8 mouse cellular contexts compared by ENCODE assay signal in the genomic region with DNA sequence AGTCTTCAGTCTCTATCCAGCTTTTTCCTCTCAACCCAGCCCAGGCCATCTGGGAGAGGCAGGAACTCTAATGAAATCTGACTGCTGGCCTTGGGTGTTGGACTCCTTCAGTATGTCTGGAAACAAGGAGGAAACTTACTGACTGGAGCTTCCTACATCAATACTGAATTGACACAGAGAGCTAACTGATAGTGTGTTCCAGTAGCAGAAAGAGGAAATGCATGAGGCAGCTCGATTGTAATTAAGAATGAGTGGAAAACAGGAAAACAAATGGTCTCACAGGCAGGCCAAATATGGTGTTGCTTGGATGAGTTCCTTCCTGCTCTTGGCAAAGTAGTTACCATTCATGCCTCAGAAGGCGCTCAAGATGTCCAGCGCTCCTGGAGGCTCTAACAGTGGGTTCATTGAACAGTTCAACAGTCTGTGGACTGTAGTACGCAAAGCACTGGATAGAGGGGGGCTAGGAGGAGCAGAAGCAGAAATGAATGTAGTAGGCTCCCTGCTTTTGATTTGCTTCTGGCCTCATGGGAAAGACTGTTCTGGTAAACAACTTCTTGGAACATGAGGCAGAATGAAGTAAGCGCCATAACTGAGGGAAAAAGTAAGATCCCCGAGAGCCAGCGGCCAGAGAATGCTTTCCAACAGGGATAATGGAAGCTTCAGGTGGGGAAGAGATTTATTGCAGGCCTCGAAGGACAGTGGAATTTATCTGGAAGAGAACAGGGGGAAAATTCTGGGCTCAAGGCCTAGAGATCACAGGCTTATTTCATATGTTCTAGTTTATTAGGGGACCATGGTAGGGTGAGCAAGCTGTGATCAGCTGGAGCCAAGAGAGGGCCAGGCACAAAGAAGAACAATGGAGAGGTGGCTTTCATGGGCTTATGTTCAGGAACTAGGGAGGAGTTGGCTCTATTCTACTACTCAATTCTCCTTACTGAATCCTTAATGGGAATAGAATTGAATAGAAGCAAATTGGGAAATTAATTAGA.
DNase-seq lines count a peak whose midpoint lies in the region; ATAC-seq lines count a peak whose summit lies in the region.

No protein-coding gene starts in this region.

- no peaks in the 10 kb centered on the region for H3K9me3 ChIP-seq in lung, embryonic 15.5 days
- no peaks in the 10 kb centered on the region for H3K9me3 ChIP-seq in liver, embryonic 16.5 days (replicated peaks; ENCODE audit: control insufficient read depth, low read length)

- no peak overlapping the region for H3K9ac ChIP-seq in lung, embryonic 15.5 days
- no peak overlapping the region for H3K9ac ChIP-seq in liver, embryonic 16.5 days (ENCODE audit: low read depth, low read length)

- H3K27me3 ChIP-seq in lung, embryonic 15.5 days, result peaks cover 78% of the 10 kb centered on the region
- H3K27me3 ChIP-seq in liver, embryonic 16.5 days (ENCODE audit: control insufficient read depth, insufficient read depth, low read depth, low read length), result no peaks in the 10 kb centered on the region

- whole genome bisulfite sequencing in lung, embryonic 15.5 days, result 66% methylated on average over 8 of the region's 8 CpGs
- 55% methylated on average over 8 of the region's 8 CpGs for WGBS in liver, embryonic 16.5 days (ENCODE audit: insufficient replicate concordance)

- ATAC-seq in cerebellum, adult (ENCODE audit: insufficient number of reproducible peaks, low FRiP score, low TSS enrichment), result peak; percentile 78
- peak; percentile 71; the same call in 1 of the 2 replicates for ATAC-seq in lung, embryonic 15.5 days (ENCODE audit: borderline replicate concordance, extremely low read depth, low FRiP score, low TSS enrichment)
- ATAC-seq in liver, embryonic 16.5 days (ENCODE audit: low read depth), result peak; percentile 39; the same call in 1 of the 2 replicates
- no peak for ATAC-seq in megakaryocyte progenitor cell, adult 5-6 weeks (replicated peaks; ENCODE audit: poor library complexity)

- no peak overlapping the region for H3K27ac ChIP-seq in lung, embryonic 15.5 days
- no peak overlapping the region for H3K27ac ChIP-seq in liver, embryonic 16.5 days (ENCODE audit: low read length)

- no peak for DNase-seq in cerebellum, adult 8-10 months
- DNase-seq in lung, postnatal 25 days (ENCODE audit: low spot score), result no peak
- DNase-seq in kidney, adult 9 months, result peak; percentile 81
- DNase-seq in spleen, adult 18-20 months, result no peak

- H3K4me2 ChIP-seq in lung, embryonic 15.5 days, result no peak overlapping the region
- no peak overlapping the region for H3K4me2 ChIP-seq in liver, embryonic 16.5 days (ENCODE audit: low read depth, low read length)

- no peak overlapping the region for H3K4me3 ChIP-seq in lung, embryonic 15.5 days
- H3K4me3 ChIP-seq in liver, embryonic 16.5 days (ENCODE audit: low read depth, low read length), result no peak overlapping the region

- peaks cover 6% of the 10 kb centered on the region; the same call in 1 of the 2 replicates for H3K4me1 ChIP-seq in lung, embryonic 15.5 days
- no peaks in the 10 kb centered on the region for H3K4me1 ChIP-seq in liver, embryonic 16.5 days (ENCODE audit: control insufficient read depth, low read depth, low read length)

- no peaks in the 10 kb centered on the region for H3K36me3 ChIP-seq in lung, embryonic 15.5 days
- H3K36me3 ChIP-seq in liver, embryonic 16.5 days (ENCODE audit: control insufficient read depth, insufficient read depth), result no peaks in the 10 kb centered on the region
